Mouse (Mus musculus) stomach, postnatal 0 days (tissue): ENCODE measurements at regions not wholly inside any gene's neighbourhood (a gene's known extent, or its start where the extent isn't known, plus 50 kb on each side); places are given as distances from the start of the nearest gene placed in this dataset.

Experiments used
- ATAC-seq: fragments of 200-750 bp; cut with Nextera tagmentation; 2 replicates; pipeline ENCODE4 v1.8.0; 2017; ENCODE audit not compliant: low FRiP score, low TSS enrichment
- DNase-seq: peaks from one replicate; pipeline ENCODE4 v3.0.0-alpha.2; 2016; ENCODE audit warnings: low spot score
- H3K27ac ChIP-seq: fragments of 300-500 bp; sonication (generic); replicated peaks from 2 replicates; pipeline ENCODE4 v1.5.1; 2014; ENCODE audit warnings: mild to moderate bottlenecking, control low read depth
- H3K27me3 ChIP-seq: fragments of 300-500 bp; sonication (generic); 2 replicates; pipeline ENCODE4 v1.6.1; 2014; ENCODE audit warnings: low read length; ENCODE audit not compliant: control insufficient read depth, insufficient read depth
- H3K36me3 ChIP-seq: fragments of 300-500 bp; sonication (generic); 2 replicates; pipeline ENCODE4 v1.6.1; 2014; ENCODE audit warnings: low read length, mixed read lengths; ENCODE audit not compliant: control insufficient read depth, insufficient read depth
- H3K4me1 ChIP-seq: fragments of 300-500 bp; sonication (generic); replicated peaks from 2 replicates; pipeline ENCODE4 v1.6.1; 2014; ENCODE audit warnings: antibody characterized with exemption; ENCODE audit not compliant: control insufficient read depth, insufficient read depth
- H3K4me2 ChIP-seq: fragments of 300-500 bp; sonication (generic); replicated peaks from 2 replicates; pipeline ENCODE4 v1.6.1; 2014; ENCODE audit warnings: low read depth, mild to moderate bottlenecking, control low read depth, moderate library complexity
- H3K4me3 ChIP-seq: fragments of 300-500 bp; sonication (generic); 2 replicates; pipeline ENCODE4 v1.5.1; 2014; ENCODE audit warnings: low read depth, low read length, control low read depth
- H3K9ac ChIP-seq: fragments of 300-500 bp; sonication (generic); 2 replicates; pipeline ENCODE4 v1.6.1; 2014; ENCODE audit warnings: mild to moderate bottlenecking, low read length, control low read depth, mixed read lengths
- H3K9me3 ChIP-seq: fragments of 300-500 bp; sonication (generic); 2 replicates; pipeline ENCODE4 v1.6.1; 2016; ENCODE audit warnings: low read length; ENCODE audit not compliant: control insufficient read depth
- CTCF ChIP-seq: IDR thresholded peaks from 2 replicates; pipeline ENCODE4 v1.5.1; 2016; ENCODE audit warnings: antibody characterized with exemption, low read depth, mild to moderate bottlenecking, moderate library complexity
- EP300 ChIP-seq: optimal IDR thresholded peaks from 2 replicates; pipeline ENCODE3; 2016; ENCODE audit warnings: antibody characterized with exemption
- WGBS: fragments of 180-500 bp; shearing (Covaris S2); extraction: QIAGEN DNeasy Blood & Tissue Kit; methylation state at CpG from one replicate; pipeline ENCODE4 v1.1.7; 2014; 5-methylcytosine and 5-hydroxymethylcytosine counted together

DNA sequence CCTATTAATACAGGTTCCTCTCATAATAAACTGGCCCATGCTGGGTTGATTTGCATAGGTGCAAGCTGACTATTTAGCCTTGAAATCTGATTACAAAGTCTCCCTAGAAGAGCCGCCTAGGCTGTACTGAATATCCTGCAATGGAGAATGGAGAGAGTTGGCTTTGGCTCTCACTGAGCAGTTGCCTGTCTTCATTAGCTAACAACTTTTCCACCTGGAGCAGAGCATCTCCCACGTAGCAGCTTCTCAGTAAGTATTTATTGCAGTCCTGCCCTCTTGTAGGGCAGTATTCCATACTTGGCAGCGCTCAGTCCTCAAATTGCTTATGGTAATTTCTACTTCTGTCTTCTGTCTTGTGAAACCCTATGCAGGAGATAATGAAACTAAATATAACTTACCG, 175.8 kb upstream of the C9orf72 start:
- H3K4me2 ChIP-seq: no peak overlapping the region
- H3K36me3 ChIP-seq: no peaks in the 10 kb centered on the region
- no peaks in the 10 kb centered on the region for H3K9me3 ChIP-seq
- no peaks in the 10 kb centered on the region for H3K4me1 ChIP-seq
- DNase-seq (no peak), ATAC-seq (no peak)
- H3K27me3 ChIP-seq: no peaks in the 10 kb centered on the region
- no peak for TF ChIP-seq EP300
- no peak for TF ChIP-seq CTCF
- no peak overlapping the region for H3K9ac ChIP-seq
- no peak overlapping the region for H3K4me3 ChIP-seq
- WGBS: 70% methylated on average over 4 of the region's 4 CpGs
- H3K27ac ChIP-seq: no peak overlapping the region

DNA sequence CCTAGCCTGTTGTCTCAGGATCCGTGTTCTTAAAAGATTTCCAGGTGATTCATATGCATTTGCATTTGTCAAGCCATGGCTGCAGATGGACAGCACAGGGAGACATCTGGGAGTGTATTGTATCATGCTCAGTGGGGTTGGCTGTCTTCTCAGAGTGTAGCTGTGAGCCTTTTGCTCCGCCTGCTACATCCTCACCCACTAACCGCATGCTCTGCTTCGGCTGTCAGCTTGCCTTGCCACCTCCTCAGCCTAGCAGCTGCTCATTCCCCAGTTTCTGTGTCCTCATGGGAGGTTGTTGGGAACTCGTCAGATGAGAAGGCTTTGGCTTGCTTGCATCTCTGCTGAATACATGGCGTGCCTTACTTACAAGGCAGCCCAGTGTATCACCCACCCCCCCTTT, 174.5 kb upstream of the C9orf72 start:
- TF ChIP-seq EP300 (no peak), CTCF (no peak)
- Histone ChIP-seq H3K27ac (no peak overlapping the region), H3K27me3 (no peaks in the 10 kb centered on the region), H3K9me3 (no peaks in the 10 kb centered on the region), H3K4me1 (no peaks in the 10 kb centered on the region), H3K4me3 (no peak overlapping the region), H3K9ac (no peak overlapping the region), H3K4me2 (no peak overlapping the region), H3K36me3 (no peaks in the 10 kb centered on the region)
- ATAC-seq: no peak
- WGBS: 82% methylated on average over 6 of the region's 6 CpGs
- DNase-seq: no peak

DNA sequence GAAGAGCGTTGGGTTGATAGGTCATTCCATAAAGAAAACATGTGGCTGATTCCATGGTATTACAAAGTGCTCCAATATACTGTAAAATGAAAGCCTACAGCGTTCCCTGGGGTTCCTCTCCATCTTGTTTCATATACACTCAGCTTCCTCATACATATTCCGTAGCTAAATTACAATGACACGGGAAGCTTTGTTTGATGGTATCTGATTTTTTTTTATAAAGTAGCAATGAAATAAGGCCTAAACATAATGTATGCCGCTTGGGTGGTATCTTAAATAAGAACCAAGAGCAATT, 169.6 kb upstream of the C9orf72 start:
- no peaks in the 10 kb centered on the region for H3K27me3 ChIP-seq
- no peaks in the 10 kb centered on the region for H3K36me3 ChIP-seq
- no peak overlapping the region for H3K27ac ChIP-seq
- whole genome bisulfite sequencing: 85% methylated on average over 5 of the region's 5 CpGs
- H3K4me3 ChIP-seq: no peak overlapping the region
- no peaks in the 10 kb centered on the region for H3K9me3 ChIP-seq
- ATAC-seq (no peak), DNase-seq (no peak)
- no peak overlapping the region for H3K9ac ChIP-seq
- TF ChIP-seq CTCF (no peak), EP300 (no peak)
- H3K4me1 ChIP-seq: no peaks in the 10 kb centered on the region
- H3K4me2 ChIP-seq: no peak overlapping the region

DNA sequence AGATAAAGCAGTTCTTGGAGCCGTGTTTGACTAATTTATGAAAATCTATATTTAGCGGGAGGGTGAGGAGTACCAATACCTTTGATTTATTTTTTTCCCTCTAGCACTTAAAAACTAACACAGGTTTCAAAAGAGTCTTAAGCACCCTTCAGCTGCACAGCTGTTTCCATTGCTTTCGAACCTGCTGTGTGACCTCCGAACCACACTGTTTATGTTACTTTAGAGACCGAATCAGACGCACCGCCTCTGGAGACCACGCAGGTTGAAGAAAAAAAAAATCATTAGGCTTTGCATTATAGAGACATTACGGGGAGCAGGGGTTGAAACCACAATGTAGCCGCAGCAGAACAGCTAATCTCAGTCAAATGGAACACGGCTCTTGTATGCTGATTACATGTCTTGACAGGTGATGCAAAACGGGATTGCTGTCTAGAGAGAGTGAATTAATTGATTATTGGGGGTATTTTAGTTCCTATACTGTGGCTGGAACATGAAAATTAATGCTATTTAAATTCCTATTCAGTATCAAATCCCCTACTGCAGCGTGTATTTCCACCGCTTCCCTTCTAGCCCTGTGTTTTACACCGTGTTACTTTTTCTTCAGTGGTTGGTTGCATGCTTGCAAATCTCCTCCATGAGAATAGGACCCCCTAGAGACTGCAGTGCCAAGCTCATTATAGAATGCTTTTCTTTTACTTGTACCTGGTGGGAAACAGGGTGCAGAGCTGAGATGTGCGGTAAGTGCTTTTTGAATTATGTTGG, 169.0 kb upstream of the C9orf72 start:
- H3K4me2 ChIP-seq: no peak overlapping the region
- WGBS: 28% methylated on average over 16 of the region's 16 CpGs
- TF ChIP-seq EP300 (no peak), CTCF (no peak)
- H3K27me3 ChIP-seq: no peaks in the 10 kb centered on the region
- H3K9ac ChIP-seq: no peak overlapping the region
- no peaks in the 10 kb centered on the region for H3K4me1 ChIP-seq
- no peak for ATAC-seq
- H3K27ac ChIP-seq: no peak overlapping the region
- H3K4me3 ChIP-seq: no peak overlapping the region
- no peaks in the 10 kb centered on the region for H3K36me3 ChIP-seq
- no peaks in the 10 kb centered on the region for H3K9me3 ChIP-seq
- DNase-seq: no peak

DNA sequence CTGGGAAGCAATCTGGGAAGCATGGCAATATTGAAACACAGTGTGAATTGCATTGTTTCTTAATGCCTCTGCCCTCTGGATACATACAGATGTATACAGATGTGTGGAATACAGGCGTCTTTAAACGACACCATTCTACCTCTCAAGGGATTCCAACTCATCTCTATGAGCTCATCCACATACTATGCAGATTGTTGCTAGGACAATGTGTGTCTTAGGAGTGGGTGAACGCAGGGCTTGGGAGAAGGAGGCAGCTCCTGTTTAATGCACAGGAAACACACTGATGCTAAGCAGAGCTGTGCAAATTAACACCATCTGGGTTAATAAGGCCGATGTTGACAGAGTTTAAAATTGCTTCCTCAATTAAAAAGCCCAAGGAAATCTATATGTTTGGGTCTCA, 149.8 kb upstream of the C9orf72 start:
- no peak overlapping the region for H3K4me2 ChIP-seq
- H3K4me1 ChIP-seq: no peaks in the 10 kb centered on the region
- TF ChIP-seq EP300 (no peak), CTCF (no peak)
- H3K9me3 ChIP-seq: no peaks in the 10 kb centered on the region
- H3K27me3 ChIP-seq: no peaks in the 10 kb centered on the region
- H3K27ac ChIP-seq: no peak overlapping the region
- H3K9ac ChIP-seq: no peak overlapping the region
- H3K36me3 ChIP-seq: no peaks in the 10 kb centered on the region
- DNase-seq (no peak), ATAC-seq (no peak)
- 67% methylated on average over 4 of the region's 4 CpGs for WGBS
- no peak overlapping the region for H3K4me3 ChIP-seq

DNA sequence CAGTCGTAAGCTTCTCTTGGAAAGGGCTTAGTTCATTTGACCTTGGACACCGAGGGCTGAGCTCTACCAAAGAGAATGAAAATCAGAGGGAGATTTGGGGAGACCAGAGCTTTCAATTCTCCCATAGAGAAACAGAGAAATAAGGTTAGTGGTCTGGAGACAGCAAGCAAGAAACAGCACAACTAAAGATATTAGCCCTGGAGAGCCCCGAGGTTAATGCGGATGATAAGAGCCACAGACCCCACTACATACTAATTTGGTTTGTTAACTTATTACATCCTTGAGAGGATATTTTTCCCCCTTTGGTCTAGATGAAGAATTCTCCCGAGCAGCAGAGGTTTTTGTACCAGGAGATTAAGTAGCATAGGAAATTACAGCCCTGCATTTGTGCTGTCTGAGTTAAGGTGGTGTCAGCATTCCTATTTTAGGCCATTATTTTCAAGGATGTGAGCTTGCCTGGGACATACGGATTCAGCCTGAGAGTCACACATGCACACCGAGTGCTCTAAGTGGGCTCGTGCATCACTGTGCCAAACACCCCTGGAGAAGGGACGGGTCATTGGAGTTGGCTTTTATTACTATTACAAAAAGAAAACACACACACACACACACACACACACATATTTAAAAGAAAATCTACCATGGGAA, 147.4 kb upstream of the C9orf72 start:
- Histone ChIP-seq H3K9ac (no peak overlapping the region), H3K4me2 (no peak overlapping the region), H3K4me1 (no peaks in the 10 kb centered on the region), H3K27ac (no peak overlapping the region), H3K9me3 (no peaks in the 10 kb centered on the region), H3K4me3 (no peak overlapping the region), H3K36me3 (no peaks in the 10 kb centered on the region), H3K27me3 (no peaks in the 10 kb centered on the region)
- DNase-seq: no peak
- no peak for TF ChIP-seq EP300
- no peak for TF ChIP-seq CTCF
- ATAC-seq: no peak
- WGBS: 60% methylated on average over 9 of the region's 9 CpGs
